Mouse (Mus musculus): Measurements from ENCODE around the gene Cspg4. TPM values are rescaled to one million over a fixed set of nuclear protein-coding genes. Genes with fewer than 3 reads are reported as not detected.

The Cspg4 gene
- polyA plus RNA-seq, 1 experiment: 21.4 TPM

DNA sequence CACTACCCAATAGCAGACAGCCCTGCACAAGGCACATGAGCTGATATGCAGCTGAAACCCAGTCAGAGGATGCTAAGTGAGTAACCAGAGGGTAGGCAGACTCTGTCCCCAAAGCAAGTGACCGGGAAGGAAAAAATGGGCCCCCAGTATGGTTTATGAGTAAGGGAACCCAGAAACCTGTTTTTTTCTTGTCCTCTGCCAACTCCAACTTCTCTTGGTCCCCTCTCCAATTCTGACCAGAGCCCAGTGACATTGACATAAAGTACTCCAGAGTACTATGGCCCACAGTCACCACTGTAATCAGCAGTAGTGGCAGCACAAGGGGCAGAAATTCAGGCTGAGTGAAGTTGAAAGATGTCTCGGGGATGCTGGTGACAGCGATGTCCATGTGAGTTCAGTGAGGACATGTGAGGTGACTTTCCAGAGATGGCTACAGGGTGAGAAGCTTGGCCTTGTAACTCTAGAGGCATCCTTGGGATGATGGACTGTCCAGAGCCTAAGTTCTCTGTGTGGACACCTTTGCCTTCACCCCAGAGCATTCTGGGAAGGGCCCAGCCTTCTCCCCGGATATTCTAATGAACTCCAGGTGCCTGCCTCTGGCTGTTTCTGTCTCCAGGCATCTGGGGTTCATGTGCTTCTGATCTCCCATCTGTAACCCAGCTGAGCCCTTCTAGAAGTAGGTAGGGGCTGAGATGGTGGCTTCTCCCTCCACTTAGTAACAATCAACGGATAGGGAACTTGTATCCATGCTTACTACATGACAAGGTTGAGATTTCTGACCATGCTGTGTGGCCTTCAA is 7.5 kb downstream of the Cspg4 start:
- peaks cover 5% of the 10 kb centered on the region for H3K4me1 ChIP-seq (ENCODE audit: control insufficient read depth, insufficient read depth, insufficient read length, low read length)
- H3K27ac ChIP-seq (replicated peaks; ENCODE audit: low read depth, low read length): peak overlapping the region; percentile 38
- H3K4me3 ChIP-seq (ENCODE audit: insufficient read depth, low read depth, low read length): no peak overlapping the region

DNA sequence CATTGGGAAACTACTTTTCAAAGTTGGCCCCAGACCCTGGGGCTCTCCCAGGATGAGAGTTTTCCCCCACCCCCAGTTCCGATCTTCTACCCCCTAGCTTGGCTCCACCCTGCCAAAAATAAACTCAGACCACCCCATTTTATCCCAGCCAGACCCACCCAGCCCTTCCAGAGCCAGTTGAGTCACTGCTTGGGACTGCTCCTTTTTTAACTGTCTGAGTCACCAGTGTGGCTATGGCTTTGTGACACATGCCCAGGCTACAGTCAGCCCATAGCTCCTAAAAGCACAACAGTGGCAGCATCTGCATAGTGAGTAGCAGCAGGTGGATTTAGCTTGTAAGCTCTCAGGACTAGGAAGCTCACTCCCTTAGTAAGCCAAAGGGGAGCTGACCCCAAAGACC is 8.3 kb downstream of the Cspg4 start:
- peak overlapping the region; percentile 28; the same call in 1 of the 2 replicates for H3K27ac ChIP-seq (replicated peaks; ENCODE audit: low read depth, low read length)

DNA sequence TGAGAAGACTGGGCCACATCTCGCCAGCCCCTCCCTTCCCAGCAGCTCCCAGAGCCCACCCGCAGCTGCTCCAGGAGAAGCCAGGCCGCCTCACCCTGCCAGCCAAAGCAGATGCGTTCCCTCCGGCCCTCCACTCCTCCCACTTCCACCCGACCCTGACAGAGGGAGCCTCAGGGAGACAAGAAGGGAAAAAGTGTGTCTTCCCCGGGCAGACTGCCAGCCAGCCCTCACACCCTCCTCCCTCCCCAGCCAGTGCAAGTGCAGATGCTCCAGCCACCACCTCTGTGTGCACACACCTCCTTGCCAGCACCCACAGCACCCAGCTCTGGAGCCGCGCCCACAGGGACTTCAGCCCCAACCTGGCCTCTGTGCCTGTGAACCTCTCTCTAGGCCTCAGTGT is 12.0 kb downstream of the Cspg4 start:
- no peak overlapping the region for H3K4me3 ChIP-seq (ENCODE audit: insufficient read depth, low read depth, low read length)
- peaks cover 5% of the 10 kb centered on the region for H3K4me1 ChIP-seq (ENCODE audit: control insufficient read depth, insufficient read depth, insufficient read length, low read length)
- H3K27ac ChIP-seq (replicated peaks; ENCODE audit: low read depth, low read length): no peak overlapping the region

More for the DNA sequence above, 8.3 kb downstream of the Cspg4 start:
- peaks cover 5% of the 10 kb centered on the region for H3K4me1 ChIP-seq (ENCODE audit: control insufficient read depth, insufficient read depth, insufficient read length, low read length)
- H3K4me3 ChIP-seq (ENCODE audit: insufficient read depth, low read depth, low read length): no peak overlapping the region

GRCm38 (mm10) chr9:56877284-56877683 is 12.5 kb downstream of the Cspg4 start:
- Histone ChIP-seq H3K4me3 (ENCODE audit: insufficient read depth, low read depth, low read length) (no peak overlapping the region), H3K4me1 (ENCODE audit: control insufficient read depth, insufficient read depth, insufficient read length, low read length) (peaks cover 5% of the 10 kb centered on the region), H3K27ac (replicated peaks; ENCODE audit: low read depth, low read length) (no peak overlapping the region)

DNA sequence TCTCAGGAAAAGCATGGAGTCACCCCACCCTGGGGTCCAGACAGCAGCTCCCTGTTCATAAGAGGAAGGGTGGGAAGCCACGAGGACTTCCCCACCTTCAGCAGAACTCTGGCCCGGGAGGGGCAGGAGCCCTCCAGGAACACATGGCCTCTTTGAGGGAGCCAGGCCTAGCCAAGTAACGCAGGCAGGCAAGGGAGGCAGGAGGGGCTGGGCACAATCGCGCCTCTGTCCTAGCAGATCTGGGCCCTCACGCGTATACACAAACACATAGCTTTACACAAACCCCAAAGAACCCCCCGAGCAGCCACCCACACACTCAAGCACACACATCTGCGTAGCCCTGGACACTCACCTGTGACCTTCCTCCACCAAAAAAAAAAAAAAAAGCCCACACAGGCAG is 16.0 kb downstream of the Cspg4 start:
- Histone ChIP-seq H3K27ac (replicated peaks; ENCODE audit: low read depth, low read length) (no peak overlapping the region), H3K4me1 (ENCODE audit: control insufficient read depth, insufficient read depth, insufficient read length, low read length) (peaks cover 8% of the 10 kb centered on the region), H3K4me3 (ENCODE audit: insufficient read depth, low read depth, low read length) (no peak overlapping the region)

- Histone ChIP-seq H3K27ac (replicated peaks; ENCODE audit: low read depth, low read length) (0 out of 2 replicates have a peak overlapping the region, but pooled peaks have one; percentile 4), H3K4me1 (ENCODE audit: control insufficient read depth, insufficient read depth, insufficient read length, low read length) (peaks cover 8% of the 10 kb centered on the region)
These were observed 16.8 kb downstream of the Cspg4 start for GRCm38 (mm10) chr9:56881539-56882082.

GRCm38 (mm10) chr9:56882283-56882682 is 17.4 kb downstream of the Cspg4 start:
- H3K4me3 ChIP-seq (ENCODE audit: insufficient read depth, low read depth, low read length): no peak overlapping the region
- H3K27ac ChIP-seq (replicated peaks; ENCODE audit: low read depth, low read length): peak overlapping the region; percentile 51
- peaks cover 8% of the 10 kb centered on the region for H3K4me1 ChIP-seq (ENCODE audit: control insufficient read depth, insufficient read depth, insufficient read length, low read length)

More at GRCm38 (mm10) chr9:56881539-56882082, 16.8 kb downstream of the Cspg4 start:
- H3K4me3 ChIP-seq (ENCODE audit: insufficient read depth, low read depth, low read length): no peak overlapping the region

DNA sequence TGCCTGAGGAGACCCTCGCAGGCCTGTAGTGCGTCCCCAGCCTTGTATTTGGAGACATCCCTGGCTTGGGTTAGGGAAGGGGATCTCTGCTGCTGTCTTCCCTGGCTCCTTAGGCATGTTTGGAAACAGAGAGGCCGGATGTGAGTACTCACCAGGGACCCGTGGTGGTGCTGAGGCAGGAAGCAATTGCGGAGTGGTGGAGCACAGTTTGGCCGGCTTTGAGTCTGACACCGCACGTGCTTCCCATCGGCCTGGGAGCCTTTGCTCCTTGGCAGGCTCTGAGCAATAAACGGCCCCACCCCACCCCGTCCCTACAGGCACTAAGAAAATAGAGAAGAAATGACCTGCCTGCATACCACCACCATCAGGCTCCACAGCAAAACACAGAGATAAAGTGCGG is 18.0 kb downstream of the Cspg4 start:
- Histone ChIP-seq H3K4me1 (ENCODE audit: control insufficient read depth, insufficient read depth, insufficient read length, low read length) (peaks cover 8% of the 10 kb centered on the region), H3K4me3 (ENCODE audit: insufficient read depth, low read depth, low read length) (no peak overlapping the region), H3K27ac (replicated peaks; ENCODE audit: low read depth, low read length) (peak overlapping the region; percentile 51)

DNA sequence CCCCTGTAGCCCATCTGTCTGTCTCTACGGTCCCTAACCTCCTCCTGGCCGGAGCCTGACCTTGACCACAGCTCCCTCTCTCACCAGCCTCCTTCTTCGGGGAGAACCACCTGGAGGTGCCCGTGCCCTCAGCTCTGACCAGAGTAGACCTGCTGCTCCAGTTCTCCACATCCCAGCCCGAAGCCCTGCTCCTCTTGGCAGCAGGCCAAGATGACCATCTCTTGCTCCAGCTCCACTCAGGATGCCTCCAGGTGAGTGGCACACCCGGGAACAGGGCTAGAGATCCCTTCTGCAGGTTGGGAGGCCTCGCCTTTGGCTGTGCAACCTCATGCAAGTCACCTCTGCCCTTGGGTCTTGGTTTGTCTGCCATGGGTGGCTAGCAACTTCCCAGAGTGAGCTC is 18.6 kb downstream of the Cspg4 start:
- no peak overlapping the region for H3K4me3 ChIP-seq (ENCODE audit: insufficient read depth, low read depth, low read length)
- H3K4me1 ChIP-seq (ENCODE audit: control insufficient read depth, insufficient read depth, insufficient read length, low read length): peaks cover 8% of the 10 kb centered on the region
- no peak overlapping the region for H3K27ac ChIP-seq (replicated peaks; ENCODE audit: low read depth, low read length)

DNA sequence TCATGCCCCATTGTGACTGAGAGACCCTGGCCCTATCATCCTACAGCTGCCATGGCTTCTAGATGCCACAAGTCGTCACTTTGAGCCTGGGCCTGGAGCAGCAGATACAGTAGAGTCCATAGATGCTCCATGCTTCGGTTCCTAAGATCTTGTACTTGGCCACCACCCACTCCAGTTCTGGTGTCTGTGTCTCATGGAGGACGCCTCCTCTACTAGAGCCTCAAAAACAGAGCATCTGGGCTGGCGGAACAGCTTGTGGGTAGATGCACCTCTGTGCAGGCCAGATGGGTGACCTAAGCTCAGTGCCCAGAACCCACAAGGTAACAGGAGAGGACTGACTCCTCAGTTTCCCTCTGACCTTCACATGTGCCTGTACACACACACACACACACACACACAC is 19.5 kb downstream of the Cspg4 start:
- H3K4me3 ChIP-seq (ENCODE audit: insufficient read depth, low read depth, low read length): no peak overlapping the region
- H3K4me1 ChIP-seq (ENCODE audit: control insufficient read depth, insufficient read depth, insufficient read length, low read length): peaks cover 8% of the 10 kb centered on the region
- no peak overlapping the region for H3K27ac ChIP-seq (replicated peaks; ENCODE audit: low read depth, low read length)

GRCm38 (mm10) chr9:56886113-56886512 is 21.3 kb downstream of the Cspg4 start:
- Histone ChIP-seq H3K27ac (replicated peaks; ENCODE audit: low read depth, low read length) (no peak overlapping the region), H3K4me3 (ENCODE audit: insufficient read depth, low read depth, low read length) (no peak overlapping the region), H3K4me1 (ENCODE audit: control insufficient read depth, insufficient read depth, insufficient read length, low read length) (peaks cover 8% of the 10 kb centered on the region)

DNA sequence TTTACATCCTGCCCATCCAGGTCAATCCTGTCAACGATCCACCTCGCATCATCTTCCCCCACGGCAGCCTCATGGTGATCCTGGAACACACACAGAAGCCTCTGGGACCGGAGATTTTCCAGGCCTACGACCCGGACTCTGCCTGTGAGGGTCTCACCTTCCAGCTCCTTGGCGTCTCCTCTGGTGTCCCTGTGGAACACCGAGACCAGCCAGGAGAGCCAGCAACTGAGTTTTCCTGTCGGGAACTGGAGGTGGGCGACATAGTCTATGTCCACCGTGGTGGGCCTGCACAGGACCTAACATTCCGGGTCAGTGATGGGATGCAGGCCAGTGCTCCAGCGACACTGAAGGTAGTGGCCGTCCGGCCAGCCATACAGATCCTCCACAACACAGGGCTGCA is 21.8 kb downstream of the Cspg4 start:
- H3K27ac ChIP-seq (replicated peaks; ENCODE audit: low read depth, low read length): no peak overlapping the region
- peaks cover 8% of the 10 kb centered on the region for H3K4me1 ChIP-seq (ENCODE audit: control insufficient read depth, insufficient read depth, insufficient read length, low read length)
- H3K4me3 ChIP-seq (ENCODE audit: insufficient read depth, low read depth, low read length): no peak overlapping the region

DNA sequence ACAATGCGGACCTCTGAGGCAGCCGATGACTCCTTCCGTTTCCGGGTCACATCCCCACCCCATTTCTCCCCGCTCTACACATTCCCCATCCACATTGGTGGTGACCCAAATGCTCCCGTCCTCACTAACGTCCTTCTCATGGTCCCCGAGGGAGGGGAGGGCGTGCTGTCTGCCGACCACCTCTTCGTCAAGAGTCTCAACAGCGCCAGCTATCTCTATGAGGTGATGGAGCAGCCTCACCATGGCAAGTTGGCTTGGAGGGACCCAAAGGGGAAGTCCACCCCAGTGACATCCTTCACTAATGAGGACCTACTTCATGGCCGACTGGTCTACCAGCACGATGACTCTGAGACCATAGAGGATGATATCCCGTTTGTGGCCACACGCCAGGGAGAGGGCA is 22.7 kb downstream of the Cspg4 start:
- Histone ChIP-seq H3K4me1 (ENCODE audit: control insufficient read depth, insufficient read depth, insufficient read length, low read length) (peaks cover 8% of the 10 kb centered on the region), H3K4me3 (ENCODE audit: insufficient read depth, low read depth, low read length) (no peak overlapping the region), H3K27ac (replicated peaks; ENCODE audit: low read depth, low read length) (no peak overlapping the region)

DNA sequence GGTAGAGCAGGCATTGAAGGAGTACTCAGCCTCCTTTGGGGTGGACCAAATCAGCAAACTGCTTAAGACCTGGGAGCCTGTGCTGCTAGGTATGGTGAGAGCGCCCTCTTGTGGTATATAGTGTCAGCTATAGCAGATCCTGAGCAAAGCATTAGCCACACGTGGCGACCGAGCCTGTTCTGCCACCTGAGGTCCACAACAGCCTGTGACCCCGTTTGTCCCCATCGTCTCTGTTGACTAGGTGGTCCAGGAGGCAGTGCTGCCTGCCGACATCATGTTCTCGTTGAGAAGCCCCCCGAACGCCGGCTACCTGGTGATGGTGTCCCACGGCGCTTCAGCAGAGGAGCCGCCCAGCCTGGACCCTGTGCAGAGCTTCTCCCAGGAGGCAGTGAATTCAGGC is 25.0 kb downstream of the Cspg4 start:
- H3K4me1 ChIP-seq (ENCODE audit: control insufficient read depth, insufficient read depth, insufficient read length, low read length): no peaks in the 10 kb centered on the region
- H3K4me3 ChIP-seq (ENCODE audit: insufficient read depth, low read depth, low read length): no peak overlapping the region

GRCm38 (mm10) chr9:56890522-56891250 is 25.9 kb downstream of the Cspg4 start:
- Histone ChIP-seq H3K27ac (replicated peaks; ENCODE audit: low read depth, low read length) (no peak overlapping the region), H3K4me1 (ENCODE audit: control insufficient read depth, insufficient read depth, insufficient read length, low read length) (no peaks in the 10 kb centered on the region), H3K4me3 (ENCODE audit: insufficient read depth, low read depth, low read length) (no peak overlapping the region)

More for the DNA sequence above, 25.0 kb downstream of the Cspg4 start:
- no peak overlapping the region for H3K27ac ChIP-seq (replicated peaks; ENCODE audit: low read depth, low read length)
